Comparison of ENCODE assay signal across 15 mouse cellular contexts in the genomic region with DNA sequence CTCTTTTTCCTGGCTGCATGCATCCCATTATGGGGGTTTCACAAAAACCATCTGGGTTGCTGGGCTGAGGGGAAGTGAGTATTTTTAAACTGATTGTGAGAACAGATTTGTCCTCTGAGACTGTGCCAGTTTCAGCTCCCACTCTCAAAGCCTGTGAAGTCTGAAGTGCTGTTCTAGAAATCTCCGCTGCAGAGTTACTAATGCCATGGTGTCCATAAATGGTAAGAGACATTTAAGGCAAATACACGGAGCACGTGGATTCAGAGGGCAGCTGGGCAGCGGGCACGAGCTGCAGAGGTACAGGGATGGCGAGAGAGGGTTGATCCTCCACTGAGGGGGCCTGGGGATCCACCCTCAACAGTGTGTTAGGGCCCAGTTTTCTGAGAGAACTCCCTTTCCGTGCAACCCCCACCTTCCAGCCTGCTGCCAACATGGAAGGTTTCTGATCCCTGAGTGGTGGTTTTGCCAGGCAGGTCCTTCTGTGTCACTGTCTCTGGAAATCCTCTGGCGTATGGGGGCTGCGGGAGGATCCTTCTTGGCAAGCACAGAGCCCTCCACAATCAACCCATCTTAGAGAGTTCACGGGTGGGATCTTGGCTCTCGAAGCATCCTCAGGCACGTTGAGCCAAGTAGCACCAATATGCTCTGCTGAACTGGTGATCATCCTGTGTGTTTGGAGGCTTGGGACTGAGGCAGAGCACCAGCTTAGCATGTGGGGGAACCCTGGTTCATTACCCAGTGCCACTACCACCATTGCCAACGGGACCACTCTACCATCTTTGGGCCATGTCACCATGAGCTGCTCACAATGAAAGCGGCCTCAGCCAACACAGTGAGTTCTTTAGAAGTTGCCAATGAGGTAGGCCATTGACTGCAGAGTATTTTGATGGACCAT. TPM values are rescaled to one million over a fixed set of nuclear protein-coding genes. Genes with fewer than 3 reads are reported as not detected.
DNase-seq lines count a peak whose midpoint lies in the region; ATAC-seq lines count a peak whose summit lies in the region.
"Had no signal": no experiment of that assay in that cellular context is flagged by ENCODE, and none has a peak within 500 bp of the region (broad histone marks: within the 10 kb centered on the region; RNA-seq: fewer than 3 reads in every experiment).

No protein-coding gene starts in this region.

- peak overlapping the region; percentile 70; the same call in 1 of the 2 replicates for H3K27ac ChIP-seq in forebrain, embryonic 14.5 days (ENCODE audit: low read depth, low read length)
- H3K27ac ChIP-seq in forebrain, embryonic 11.5 days (ENCODE audit: low read depth, low read length): no peak overlapping the region
- H3K27ac ChIP-seq: hindbrain, embryonic 13.5 days had no signal

- DNase-seq in forebrain, embryonic 14.5 days (ENCODE audit: low spot score): peak; percentile 53
- DNase-seq in forebrain, embryonic 11.5 days (ENCODE audit: low spot score): no peak
- peak; percentile 63 to 79 for DNase-seq in frontal cortex, postnatal 14 days (ENCODE audit: low spot score in 2 of 2)
- DNase-seq in left cerebral cortex, adult 18-20 months (ENCODE audit: low spot score in 2 of 2): peak; percentile 76 to 83
- peak; percentile 78 for DNase-seq in right cerebral cortex, postnatal 25 days
- DNase-seq in adrenal gland, adult 18-20 months (ENCODE audit: low spot score in 2 of 2): no peak
- DNase-seq in retina, embryonic 14.5 days (ENCODE audit: low spot score): no peak
- no peak for DNase-seq in thymus, postnatal 25 days
- DNase-seq: kidney, postnatal 10 days; lung, postnatal 36 days had no signal

- WGBS in forebrain, embryonic 14.5 days: 85% methylated on average over 14 of the region's 14 CpGs
- WGBS in forebrain, embryonic 11.5 days: 90% methylated on average over 14 of the region's 14 CpGs

- no peaks in the 10 kb centered on the region for H3K36me3 ChIP-seq in forebrain, embryonic 14.5 days (ENCODE audit: control insufficient read depth, insufficient read depth, low read length)
- H3K36me3 ChIP-seq in forebrain, embryonic 11.5 days (ENCODE audit: control insufficient read depth, insufficient read depth, low read length): no peaks in the 10 kb centered on the region
- H3K36me3 ChIP-seq: G1E; heart, embryonic 12.5 days; hindbrain, embryonic 13.5 days had no signal

- ATAC-seq in forebrain, embryonic 14.5 days: peak; percentile 20; the same call in 1 of the 2 replicates
- no peak for ATAC-seq in forebrain, embryonic 11.5 days (replicated peaks; ENCODE audit: low FRiP score)

- H3K27me3 ChIP-seq in forebrain, embryonic 14.5 days (replicated peaks; ENCODE audit: control insufficient read depth, insufficient read depth, low read length): no peaks in the 10 kb centered on the region
- no peaks in the 10 kb centered on the region for H3K27me3 ChIP-seq in forebrain, embryonic 11.5 days (ENCODE audit: control insufficient read depth, insufficient read depth, low read length)
- H3K27me3 ChIP-seq: heart, embryonic 12.5 days; hindbrain, embryonic 13.5 days had no signal

- no peaks in the 10 kb centered on the region for H3K4me1 ChIP-seq in forebrain, embryonic 14.5 days (ENCODE audit: control insufficient read depth, insufficient read depth, low read length)
- no peaks in the 10 kb centered on the region for H3K4me1 ChIP-seq in forebrain, embryonic 11.5 days (replicated peaks; ENCODE audit: control insufficient read depth, insufficient read depth, low read length)
- H3K4me1 ChIP-seq: heart, embryonic 12.5 days; hindbrain, embryonic 13.5 days had no signal

- no peak overlapping the region for H3K4me2 ChIP-seq in forebrain, embryonic 14.5 days (ENCODE audit: low read length)
- no peak overlapping the region for H3K4me2 ChIP-seq in forebrain, embryonic 11.5 days (ENCODE audit: low read depth, low read length, severe bottlenecking)
- H3K4me2 ChIP-seq: heart, embryonic 12.5 days; hindbrain, embryonic 13.5 days; liver, embryonic 11.5 days had no signal

- no peaks in the 10 kb centered on the region for H3K9me3 ChIP-seq in forebrain, embryonic 14.5 days (replicated peaks; ENCODE audit: control insufficient read depth, low read length)
- H3K9me3 ChIP-seq in forebrain, embryonic 11.5 days (ENCODE audit: control insufficient read depth, low read length): no peaks in the 10 kb centered on the region
- H3K9me3 ChIP-seq: G1E; hindbrain, embryonic 13.5 days had no signal

- no peak overlapping the region for H3K9ac ChIP-seq in forebrain, embryonic 14.5 days (ENCODE audit: low read length)
- H3K9ac ChIP-seq in forebrain, embryonic 11.5 days (ENCODE audit: low read length): no peak overlapping the region
- H3K9ac ChIP-seq: heart, embryonic 12.5 days; hindbrain, embryonic 13.5 days had no signal

- no peak overlapping the region for H3K4me3 ChIP-seq in forebrain, embryonic 14.5 days (ENCODE audit: low read depth, low read length)
- H3K4me3 ChIP-seq in forebrain, embryonic 11.5 days (ENCODE audit: low read depth, low read length): no peak overlapping the region
- H3K4me3 ChIP-seq: heart, embryonic 12.5 days; hindbrain, embryonic 13.5 days had no signal

RNA-seq across cellular contexts. Expression of a gene that starts 10.6 kb away (rescaled TPM):
- polyA plus RNA-seq in forebrain, embryonic 14.5 days (2014; fragmentation: Nextera tagmentation; extraction: Ambion mirVana): 1.5 and 2.8 TPM in 2 replicates
- polyA plus RNA-seq in forebrain, embryonic 11.5 days (2014; fragmentation: Nextera tagmentation; extraction: Ambion mirVana): 0.73 and 0.79 TPM in 2 replicates
- total RNA-seq in left cerebral cortex, adult 18-20 months (2021): 1 to 10 TPM; 3.7 to 3.9 TPM
- total RNA-seq in adrenal gland, adult 18-20 months (2021): 1 to 10 TPM in 1 of 2 experiments, under 1 TPM in 1; 0.74 to 6.5 TPM
- polyA plus RNA-seq: G1E had no signal

RNA-seq across cellular contexts. Expression of a gene that starts 15.5 kb away (rescaled TPM):
- polyA plus RNA-seq in forebrain, embryonic 14.5 days (2014; fragmentation: Nextera tagmentation; extraction: Ambion mirVana): 1.3 and 1.9 TPM in 2 replicates
- polyA plus RNA-seq in forebrain, embryonic 11.5 days (2014; fragmentation: Nextera tagmentation; extraction: Ambion mirVana): 0.83 and 1.4 TPM in 2 replicates
- total RNA-seq in left cerebral cortex, adult 18-20 months (2021): 1 to 10 TPM; 1.5 to 2.0 TPM
- not detected for total RNA-seq in adrenal gland, adult 18-20 months (2021)
- total RNA-seq: monocyte, adult 5-6 weeks had no signal
- polyA plus RNA-seq: G1E had no signal

RNA-seq across cellular contexts. Expression of a gene that starts 33.7 kb away (rescaled TPM):
- 23.7 and 26.8 TPM in 2 replicates for polyA plus RNA-seq in forebrain, embryonic 14.5 days (2014; fragmentation: Nextera tagmentation; extraction: Ambion mirVana)
- 41.5 and 42.2 TPM in 2 replicates for polyA plus RNA-seq in forebrain, embryonic 11.5 days (2014; fragmentation: Nextera tagmentation; extraction: Ambion mirVana)
- total RNA-seq in left cerebral cortex, adult 18-20 months (2021): 10 to 100 TPM; 16.6 to 19.0 TPM
- 1 to 10 TPM; 7.1 to 7.5 TPM for total RNA-seq in adrenal gland, adult 18-20 months (2021)

RNA-seq across cellular contexts. Expression of a gene that starts 33.8 kb away (rescaled TPM):
- polyA plus RNA-seq in forebrain, embryonic 14.5 days (2014; fragmentation: Nextera tagmentation; extraction: Ambion mirVana): 93.9 and 101 TPM in 2 replicates
- 109 and 110 TPM in 2 replicates for polyA plus RNA-seq in forebrain, embryonic 11.5 days (2014; fragmentation: Nextera tagmentation; extraction: Ambion mirVana)
- 10 to 100 TPM; 33.9 to 37.8 TPM for total RNA-seq in left cerebral cortex, adult 18-20 months (2021)
- total RNA-seq in adrenal gland, adult 18-20 months (2021): 10 to 100 TPM; 31.4 to 35.2 TPM

RNA-seq across cellular contexts. Expression of a gene that starts 46.0 kb away (rescaled TPM):
- 0.16 and 0.48 TPM in 2 replicates for polyA plus RNA-seq in forebrain, embryonic 14.5 days (2014; fragmentation: Nextera tagmentation; extraction: Ambion mirVana)
- 0.55 TPM in 2 replicates for polyA plus RNA-seq in forebrain, embryonic 11.5 days (2014; fragmentation: Nextera tagmentation; extraction: Ambion mirVana)
- not detected for total RNA-seq in left cerebral cortex, adult 18-20 months (2021)
- total RNA-seq in adrenal gland, adult 18-20 months (2021): not detected
- polyA plus RNA-seq: G1E had no signal

Comparison
In these comparisons a context has a peak if more than half of its experiments do, and no peak if none do; other contexts are left out.
1. DNase-seq: peak in forebrain, embryonic 14.5 days (single experiment), frontal cortex, postnatal 14 days (2 of 2), left cerebral cortex, adult 18-20 months (2 of 2) and right cerebral cortex, postnatal 25 days (single experiment); none in forebrain, embryonic 11.5 days (single experiment), adrenal gland, adult 18-20 months (0 of 2), retina, embryonic 14.5 days (single experiment) and thymus, postnatal 25 days (single experiment).